Mouse (Mus musculus): ENCODE data around the gene Card19. TPM values are rescaled to one million over a fixed set of nuclear protein-coding genes. Genes with fewer than 3 reads are reported as not detected.

Gene Card19
- polyA plus RNA-seq, 1 experiment from 2014 or later: 77.0 TPM

GRCm38 (mm10) chr13:49220912-49221311 lies 5.1 kb upstream of the Card19 start:
- ATAC-seq (replicated peaks; ENCODE audit: low FRiP score, low read depth) (no peak), DNase-seq (ENCODE audit: low spot score) (no peak)
- no peak overlapping the region for H3K9ac ChIP-seq (ENCODE audit: low read depth, low read length)
- peak; percentile 46 for TF ChIP-seq CTCF (IDR thresholded peaks at IDR 0.05; ENCODE audit: low read depth)
- H3K9me3 ChIP-seq (replicated peaks; ENCODE audit: low read length): no peaks in the 10 kb centered on the region
- H3K4me2 ChIP-seq (ENCODE audit: low read length): no peak overlapping the region
- H3K27ac ChIP-seq: no peak overlapping the region
- no peak overlapping the region for H3K4me3 ChIP-seq (replicated peaks; ENCODE audit: low read depth, low read length)
- H3K4me1 ChIP-seq (replicated peaks; ENCODE audit: insufficient read depth, low read length): 0 out of 2 replicates have a peak, but pooled peaks cover 4% of the 10 kb centered on the region
- H3K27me3 ChIP-seq (ENCODE audit: insufficient read depth, low read length): no peaks in the 10 kb centered on the region
- no peaks in the 10 kb centered on the region for H3K36me3 ChIP-seq (ENCODE audit: insufficient read depth, low read length)
- WGBS: 25% methylated on average over 5 of the region's 5 CpGs

GRCm38 (mm10) chr13:49219367-49219766 lies 3.5 kb upstream of the Card19 start:
- no peak for ATAC-seq (replicated peaks; ENCODE audit: low FRiP score, low read depth)
- Histone ChIP-seq H3K27ac (no peak overlapping the region), H3K4me1 (replicated peaks; ENCODE audit: insufficient read depth, low read length) (peaks cover 11% of the 10 kb centered on the region; the same call in 1 of the 2 replicates), H3K4me3 (replicated peaks; ENCODE audit: low read depth, low read length) (no peak overlapping the region), H3K9ac (ENCODE audit: low read depth, low read length) (no peak overlapping the region), H3K4me2 (ENCODE audit: low read length) (no peak overlapping the region), H3K36me3 (ENCODE audit: insufficient read depth, low read length) (no peaks in the 10 kb centered on the region), H3K9me3 (replicated peaks; ENCODE audit: low read length) (no peaks in the 10 kb centered on the region), H3K27me3 (ENCODE audit: insufficient read depth, low read length) (no peaks in the 10 kb centered on the region)
- no peak for DNase-seq (ENCODE audit: low spot score)
- WGBS: 83% methylated on average over 4 of the region's 4 CpGs
- TF ChIP-seq CTCF (IDR thresholded peaks at IDR 0.05; ENCODE audit: low read depth): no peak

- no peaks in the 10 kb centered on the region for H3K9me3 ChIP-seq (replicated peaks; ENCODE audit: low read length)
- H3K36me3 ChIP-seq (ENCODE audit: insufficient read depth, low read length): no peaks in the 10 kb centered on the region
- ATAC-seq (replicated peaks; ENCODE audit: low FRiP score, low read depth): no peak
- H3K4me2 ChIP-seq (ENCODE audit: low read length): no peak overlapping the region
- H3K4me3 ChIP-seq (replicated peaks; ENCODE audit: low read depth, low read length): no peak overlapping the region
- H3K9ac ChIP-seq (ENCODE audit: low read depth, low read length): no peak overlapping the region
- no peaks in the 10 kb centered on the region for H3K27me3 ChIP-seq (ENCODE audit: insufficient read depth, low read length)
- WGBS: 59% methylated on average over 3 of the region's 3 CpGs
- H3K27ac ChIP-seq: no peak overlapping the region
- DNase-seq (ENCODE audit: low spot score): no peak
- no peak for TF ChIP-seq CTCF (IDR thresholded peaks at IDR 0.05; ENCODE audit: low read depth)
- H3K4me1 ChIP-seq (replicated peaks; ENCODE audit: insufficient read depth, low read length): peaks cover 15% of the 10 kb centered on the region; the same call in 1 of the 2 replicates
Measured at GRCm38 (mm10) chr13:49218651-49219050, 2.8 kb upstream of the Card19 start.

GRCm38 (mm10) chr13:49216808-49217561 lies 1.1 kb upstream of the Card19 start:
- H3K9me3 ChIP-seq (replicated peaks; ENCODE audit: low read length): no peaks in the 10 kb centered on the region
- H3K27ac ChIP-seq: no peak overlapping the region
- no peak overlapping the region for H3K4me3 ChIP-seq (replicated peaks; ENCODE audit: low read depth, low read length)
- H3K27me3 ChIP-seq (ENCODE audit: insufficient read depth, low read length): no peaks in the 10 kb centered on the region
- H3K36me3 ChIP-seq (ENCODE audit: insufficient read depth, low read length): no peaks in the 10 kb centered on the region
- H3K4me1 ChIP-seq (replicated peaks; ENCODE audit: insufficient read depth, low read length): peaks cover 17% of the 10 kb centered on the region; the same call in 1 of the 2 replicates
- H3K4me2 ChIP-seq (ENCODE audit: low read length): no peak overlapping the region; the same call in 1 of the 2 replicates
- TF ChIP-seq CTCF (IDR thresholded peaks at IDR 0.05; ENCODE audit: low read depth): no peak
- no peak overlapping the region for H3K9ac ChIP-seq (ENCODE audit: low read depth, low read length)
- 64% methylated on average over 9 of the region's 9 CpGs for WGBS
- DNase-seq (ENCODE audit: low spot score): peak; percentile 50
- no peak for ATAC-seq (replicated peaks; ENCODE audit: low FRiP score, low read depth)

GRCm38 (mm10) chr13:49216220-49216552 lies 349 bp upstream of the Card19 start:
- 3% methylated on average over 17 of the region's 17 CpGs for WGBS
- Histone ChIP-seq H3K9ac (ENCODE audit: low read depth, low read length) (peak overlapping the region; percentile 91), H3K36me3 (ENCODE audit: insufficient read depth, low read length) (no peaks in the 10 kb centered on the region), H3K4me1 (replicated peaks; ENCODE audit: insufficient read depth, low read length) (peaks cover 17% of the 10 kb centered on the region; the same call in 1 of the 2 replicates), H3K27ac (peak overlapping the region; percentile 92), H3K9me3 (replicated peaks; ENCODE audit: low read length) (no peaks in the 10 kb centered on the region), H3K4me3 (replicated peaks; ENCODE audit: low read depth, low read length) (peak overlapping the region; percentile 90), H3K27me3 (ENCODE audit: insufficient read depth, low read length) (no peaks in the 10 kb centered on the region), H3K4me2 (ENCODE audit: low read length) (peak overlapping the region; percentile 94)
- DNase-seq (ENCODE audit: low spot score) (no peak), ATAC-seq (replicated peaks; ENCODE audit: low FRiP score, low read depth) (peak; percentile 70)
- no peak for TF ChIP-seq CTCF (IDR thresholded peaks at IDR 0.05; ENCODE audit: low read depth)

- peak overlapping the region; percentile 92 for H3K27ac ChIP-seq
- no peak for DNase-seq (ENCODE audit: low spot score)
Measured at GRCm38 (mm10) chr13:49215128-49215503, 721 bp downstream of the Card19 start.

More at GRCm38 (mm10) chr13:49215128-49215503, 721 bp downstream of the Card19 start:
- no peaks in the 10 kb centered on the region for H3K27me3 ChIP-seq (ENCODE audit: insufficient read depth, low read length)
- peak overlapping the region; percentile 90 for H3K4me3 ChIP-seq (replicated peaks; ENCODE audit: low read depth, low read length)
- peak overlapping the region; percentile 91 for H3K9ac ChIP-seq (ENCODE audit: low read depth, low read length)
- no peaks in the 10 kb centered on the region for H3K36me3 ChIP-seq (ENCODE audit: insufficient read depth, low read length)
- 12% methylated on average over 5 of the region's 5 CpGs for WGBS
- TF ChIP-seq CTCF (IDR thresholded peaks at IDR 0.05; ENCODE audit: low read depth): no peak
- H3K4me2 ChIP-seq (ENCODE audit: low read length): peak overlapping the region; percentile 94
- H3K9me3 ChIP-seq (replicated peaks; ENCODE audit: low read length): no peaks in the 10 kb centered on the region
- H3K4me1 ChIP-seq (replicated peaks; ENCODE audit: insufficient read depth, low read length): peaks cover 17% of the 10 kb centered on the region; the same call in 1 of the 2 replicates
- ATAC-seq (replicated peaks; ENCODE audit: low FRiP score, low read depth): no peak
